Mouse (Mus musculus): Measurements from ENCODE around the gene Phka1. TPM values are rescaled to one million over a fixed set of nuclear protein-coding genes. Genes with fewer than 3 reads are reported as not detected.
"Not testable (repeated sequence)": the region's sequence is repeated elsewhere in the genome, so short reads cannot be mapped to it uniquely, and the experiment has no call there.

Phka1 gene
- polyA plus RNA-seq (2015; fragmentation: Nextera tagmentation; extraction: Ambion mirVana) = 0.72 and 0.76 TPM in 2 replicates

DNA sequence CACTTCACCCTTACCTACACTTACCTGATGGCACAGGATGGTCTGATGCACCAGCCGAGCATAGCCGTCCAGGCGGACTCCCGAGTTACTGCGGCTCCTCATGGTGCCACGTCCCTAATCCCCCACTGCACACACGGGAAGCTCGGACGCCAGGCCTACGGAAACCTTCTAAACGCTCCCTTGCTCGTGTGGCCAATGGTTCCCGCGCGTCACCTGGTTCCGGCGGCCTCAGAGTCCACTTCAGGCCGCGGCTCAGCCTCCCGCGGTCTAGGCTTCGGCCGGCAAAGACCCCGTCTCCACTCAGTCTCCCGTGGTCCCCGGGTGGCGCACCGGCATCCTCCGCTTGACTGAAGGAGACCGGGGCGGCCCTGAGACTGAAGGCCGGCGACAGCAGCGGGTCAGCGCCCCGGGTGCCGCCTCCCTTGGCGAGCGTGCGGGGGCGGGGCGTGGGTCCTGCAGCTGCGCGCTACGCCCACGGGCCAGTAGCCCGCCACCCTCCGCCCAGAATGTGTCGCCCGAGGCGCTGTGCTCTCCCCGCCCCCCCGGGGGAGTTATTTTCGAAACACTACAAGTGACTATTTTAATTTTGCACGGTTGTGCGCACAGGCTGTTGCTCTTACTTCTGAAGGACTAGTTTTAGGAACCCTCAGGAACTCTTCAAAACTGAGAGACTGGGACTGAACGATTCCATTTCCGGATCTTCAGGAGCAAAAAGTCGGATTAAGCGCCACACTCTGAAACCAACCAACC is at the start of gene Phka1:
TSS of gene Phka1 (minus strand) at position 424 of the 750 bp plus-strand sequence.
- Histone ChIP-seq H3K4me2 (ENCODE audit: low read depth, low read length) (peak within 1 kb of the TSS; percentile 60), H3K4me1 (ENCODE audit: insufficient read depth) (no peaks in the 10 kb centered on the region), H3K27me3 (ENCODE audit: insufficient read depth, low read length) (0 out of 2 replicates have a peak, but pooled peaks cover 5% of the 10 kb centered on the region), H3K27ac (ENCODE audit: low read depth) (peak within 1 kb of the TSS; percentile 22; the same call in 1 of the 2 replicates), H3K36me3 (replicated peaks; ENCODE audit: insufficient read depth, low read length) (no peaks in the 10 kb centered on the region), H3K9ac (replicated peaks) (peak within 1 kb of the TSS; percentile 57), H3K9me3 (ENCODE audit: low read length) (no peaks in the 10 kb centered on the region), H3K4me3 (ENCODE audit: low read depth, low read length) (peak within 1 kb of the TSS; percentile 55)
- no peak for TF ChIP-seq CTCF (IDR thresholded peaks at IDR 0.05; ENCODE audit: low read depth)
- TF ChIP-seq EP300 (IDR thresholded peaks at IDR 0.05; ENCODE audit: low read depth) = no peak
- peak; percentile 77 for DNase-seq
- WGBS (ENCODE audit: insufficient replicate concordance) = 19% methylated on average over 50 of the region's 60 CpGs
- ATAC-seq = peak; percentile 97

DNA sequence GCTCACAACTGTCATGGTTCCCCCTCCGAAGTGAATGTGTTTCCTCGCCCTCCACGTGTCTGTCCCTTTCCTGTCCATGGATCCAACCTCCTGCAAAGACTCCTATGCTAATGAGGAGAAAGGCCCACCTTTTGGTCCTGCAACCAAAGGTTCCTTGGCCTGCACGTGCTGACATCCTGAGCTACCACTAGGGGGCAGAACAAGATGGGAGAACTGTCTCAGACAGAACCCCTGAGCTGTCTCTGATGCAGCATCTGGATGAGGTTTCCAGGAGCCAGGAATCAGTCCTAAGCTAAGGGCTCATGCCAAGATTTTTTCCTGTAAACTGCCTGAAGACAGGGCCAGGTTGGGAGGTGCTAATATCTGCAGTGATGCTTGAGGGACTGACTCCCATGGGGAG is 45.2 kb upstream of the Phka1 start:
- not testable (repeated sequence) for H3K4me3 ChIP-seq (ENCODE audit: low read depth, low read length); H3K9ac ChIP-seq (replicated peaks); ATAC-seq; H3K27me3 ChIP-seq (ENCODE audit: insufficient read depth, low read length); H3K4me2 ChIP-seq (ENCODE audit: low read depth, low read length); H3K4me1 ChIP-seq (ENCODE audit: insufficient read depth); H3K27ac ChIP-seq (ENCODE audit: low read depth); H3K36me3 ChIP-seq (replicated peaks; ENCODE audit: insufficient read depth, low read length); H3K9me3 ChIP-seq (ENCODE audit: low read length)
- DNase-seq = peak; percentile 12
- 6% methylated on average over 4 of the region's 4 CpGs for WGBS (ENCODE audit: insufficient replicate concordance)
- TF ChIP-seq CTCF (IDR thresholded peaks at IDR 0.05; ENCODE audit: low read depth) = peak; percentile 58

DNA sequence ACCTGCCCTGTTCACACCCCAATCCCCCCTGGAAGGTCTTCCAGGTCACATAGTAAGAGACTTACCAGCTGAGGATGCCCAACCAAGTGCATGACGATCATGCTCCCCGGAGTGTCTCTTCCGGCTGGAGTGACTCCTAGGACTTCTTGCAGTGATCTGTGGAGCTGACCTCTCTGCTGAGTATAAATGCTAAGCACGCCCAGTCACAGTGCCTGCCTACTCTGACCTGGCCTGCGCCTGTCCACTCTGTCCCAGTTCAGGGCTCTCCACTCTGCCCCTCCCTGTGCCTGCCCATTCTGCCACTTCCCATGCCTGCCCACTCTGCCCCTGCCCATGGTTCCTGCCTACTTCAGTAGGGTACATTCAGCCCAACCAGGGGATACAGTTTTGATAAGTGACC is 42.8 kb upstream of the Phka1 start, which contains the start of gene Gm3880:
TSS of gene Gm3880 (minus strand) at position 101 of the 400 bp plus-strand sequence.
- not testable (repeated sequence) for DNase-seq; H3K27ac ChIP-seq (ENCODE audit: low read depth); H3K9me3 ChIP-seq (ENCODE audit: low read length); H3K9ac ChIP-seq (replicated peaks); H3K4me3 ChIP-seq (ENCODE audit: low read depth, low read length); H3K4me2 ChIP-seq (ENCODE audit: low read depth, low read length); H3K36me3 ChIP-seq (replicated peaks; ENCODE audit: insufficient read depth, low read length); H3K4me1 ChIP-seq (ENCODE audit: insufficient read depth); H3K27me3 ChIP-seq (ENCODE audit: insufficient read depth, low read length); ATAC-seq
- 81% methylated on average over 5 of the region's 5 CpGs for WGBS (ENCODE audit: insufficient replicate concordance)

DNA sequence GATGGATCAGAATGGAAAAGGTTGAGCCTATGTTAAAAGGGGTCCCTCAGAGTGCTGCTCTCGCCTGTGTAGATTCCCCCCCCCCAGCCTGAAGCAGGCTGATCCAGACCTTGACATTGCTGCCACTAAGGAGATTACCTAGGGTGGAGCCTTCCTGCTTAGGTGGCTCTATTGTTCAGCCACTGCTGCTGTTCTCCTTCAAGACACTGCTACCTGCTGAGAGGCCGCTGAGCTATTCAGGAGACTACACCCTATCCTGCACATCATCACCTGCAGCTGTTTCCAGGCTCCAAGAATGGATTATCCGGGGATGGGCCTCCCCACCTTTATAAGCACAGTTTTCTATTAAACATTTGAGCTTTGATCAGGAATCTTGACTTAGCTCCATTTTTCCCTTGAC is 40.7 kb upstream of the Phka1 start:
- H3K9me3 ChIP-seq (ENCODE audit: low read length); ATAC-seq: not testable (repeated sequence)
- 64% methylated on average over 3 of the region's 3 CpGs for WGBS (ENCODE audit: insufficient replicate concordance)

DNA sequence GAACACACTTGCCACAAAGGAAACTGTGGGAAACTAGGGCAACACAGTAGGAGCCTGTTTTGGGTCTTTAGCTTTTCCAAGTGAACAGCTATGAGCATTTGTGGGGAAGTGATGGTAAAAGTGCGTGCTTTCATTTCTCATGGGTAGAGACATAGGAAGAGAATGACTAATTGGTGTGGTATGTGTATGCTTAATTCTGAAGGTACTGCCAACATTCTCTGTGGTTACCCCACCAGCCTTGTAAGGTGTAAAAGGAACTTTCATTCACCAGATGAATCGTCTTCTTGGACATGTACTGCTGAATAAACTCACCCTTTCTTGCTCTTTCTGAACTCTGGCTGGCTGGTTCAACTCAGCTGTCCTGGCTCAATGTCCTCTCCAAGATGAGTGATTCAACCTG is 22.6 kb upstream of the Phka1 start:
- H3K4me2 ChIP-seq (ENCODE audit: low read depth, low read length) = no peak overlapping the region
- no peak for DNase-seq
- H3K4me1 ChIP-seq (ENCODE audit: insufficient read depth) = no peaks in the 10 kb centered on the region
- H3K27me3 ChIP-seq (ENCODE audit: insufficient read depth, low read length) = no peaks in the 10 kb centered on the region
- no peak overlapping the region for H3K9ac ChIP-seq (replicated peaks)
- no peak overlapping the region for H3K4me3 ChIP-seq (ENCODE audit: low read depth, low read length)
- no peaks in the 10 kb centered on the region for H3K36me3 ChIP-seq (replicated peaks; ENCODE audit: insufficient read depth, low read length)
- no peaks in the 10 kb centered on the region for H3K9me3 ChIP-seq (ENCODE audit: low read length)
- 62% methylated on average over 2 of the region's 2 CpGs for WGBS (ENCODE audit: insufficient replicate concordance)
- H3K27ac ChIP-seq (ENCODE audit: low read depth) = no peak overlapping the region
- TF ChIP-seq CTCF (IDR thresholded peaks at IDR 0.05; ENCODE audit: low read depth) (no peak), EP300 (IDR thresholded peaks at IDR 0.05; ENCODE audit: low read depth) (no peak)
- ATAC-seq = no peak

More for the DNA sequence above, 40.7 kb upstream of the Phka1 start:
- H3K4me3 ChIP-seq (ENCODE audit: low read depth, low read length); H3K4me1 ChIP-seq (ENCODE audit: insufficient read depth); H3K4me2 ChIP-seq (ENCODE audit: low read depth, low read length); H3K36me3 ChIP-seq (replicated peaks; ENCODE audit: insufficient read depth, low read length); H3K27me3 ChIP-seq (ENCODE audit: insufficient read depth, low read length); H3K27ac ChIP-seq (ENCODE audit: low read depth); DNase-seq; H3K9ac ChIP-seq (replicated peaks): not testable (repeated sequence)

DNA sequence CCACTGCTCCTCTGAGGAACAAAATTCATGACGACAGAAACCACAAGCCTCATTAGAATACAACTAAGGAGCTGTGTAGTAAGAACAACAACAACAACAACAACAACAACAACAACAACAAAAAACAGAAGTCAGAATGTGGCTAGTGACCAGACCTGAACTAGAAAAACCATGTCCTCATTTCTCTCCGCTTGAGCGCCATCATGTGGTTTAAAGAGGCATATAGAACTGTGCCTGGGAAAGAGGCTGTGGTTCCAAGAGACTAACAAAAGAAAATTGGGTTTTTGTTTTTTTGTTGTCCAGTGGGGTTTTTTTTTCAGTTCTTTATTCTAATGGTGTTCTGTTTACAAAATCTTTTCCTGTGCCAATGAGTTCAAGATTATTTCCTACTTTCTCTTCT is 16.7 kb upstream of the Phka1 start:
- 20% methylated on average over 3 of the region's 3 CpGs for WGBS (ENCODE audit: insufficient replicate concordance)
- DNase-seq (no peak), ATAC-seq (no peak)
- no peaks in the 10 kb centered on the region for H3K4me1 ChIP-seq (ENCODE audit: insufficient read depth)
- peak; percentile 54 for TF ChIP-seq CTCF (IDR thresholded peaks at IDR 0.05; ENCODE audit: low read depth)
- TF ChIP-seq EP300 (IDR thresholded peaks at IDR 0.05; ENCODE audit: low read depth) = no peak
- no peaks in the 10 kb centered on the region for H3K27me3 ChIP-seq (ENCODE audit: insufficient read depth, low read length)
- H3K36me3 ChIP-seq (replicated peaks; ENCODE audit: insufficient read depth, low read length) = no peaks in the 10 kb centered on the region
- H3K4me2 ChIP-seq (ENCODE audit: low read depth, low read length) = no peak overlapping the region
- H3K27ac ChIP-seq (ENCODE audit: low read depth) = no peak overlapping the region
- H3K4me3 ChIP-seq (ENCODE audit: low read depth, low read length) = no peak overlapping the region
- H3K9ac ChIP-seq (replicated peaks) = no peak overlapping the region
- no peaks in the 10 kb centered on the region for H3K9me3 ChIP-seq (ENCODE audit: low read length)
